Mouse (Mus musculus): ENCODE data around the gene Zfp781. TPM values are rescaled to one million over a fixed set of nuclear protein-coding genes. Genes with fewer than 3 reads are reported as not detected.
"Not testable (repeated sequence)": the region's sequence is repeated elsewhere in the genome, so short reads cannot be mapped to it uniquely, and the experiment has no call there.

Zfp781 gene
- 4.9 and 8.3 TPM in 2 replicates for polyA plus RNA-seq (2015; fragmentation: Nextera tagmentation; extraction: Ambion mirVana)

- H3K9ac ChIP-seq (ENCODE audit: low read depth, low read length); H3K4me1 ChIP-seq (ENCODE audit: control insufficient read depth, insufficient read depth, low read depth, low read length); H3K9me3 ChIP-seq (ENCODE audit: control insufficient read depth, low read length); H3K27ac ChIP-seq (ENCODE audit: low read depth, low read length); H3K36me3 ChIP-seq (ENCODE audit: control insufficient read depth, insufficient read depth, low read length); H3K4me2 ChIP-seq (ENCODE audit: low read length); H3K4me3 ChIP-seq (ENCODE audit: low read length); H3K27me3 ChIP-seq (replicated peaks; ENCODE audit: control insufficient read depth, insufficient read depth, low read length): not testable (repeated sequence)
- WGBS, result no CpG with 5 or more reads among the region's 43 CpGs
- peak; percentile 99 for ATAC-seq
Observed at GRCm38 (mm10) chr10:81929842-81930743, at the start of gene Zfp781. TSS of gene Zfp781 (minus strand) at chr10:81930480.

GRCm38 (mm10) chr10:81978365-81979003, 48.2 kb upstream of the Zfp781 start:
- not testable (repeated sequence) for H3K9ac ChIP-seq (ENCODE audit: low read depth, low read length); H3K4me3 ChIP-seq (ENCODE audit: low read length); H3K27me3 ChIP-seq (replicated peaks; ENCODE audit: control insufficient read depth, insufficient read depth, low read length); H3K4me2 ChIP-seq (ENCODE audit: low read length); H3K27ac ChIP-seq (ENCODE audit: low read depth, low read length); H3K9me3 ChIP-seq (ENCODE audit: control insufficient read depth, low read length); H3K36me3 ChIP-seq (ENCODE audit: control insufficient read depth, insufficient read depth, low read length); ATAC-seq; H3K4me1 ChIP-seq (ENCODE audit: control insufficient read depth, insufficient read depth, low read depth, low read length)
- WGBS, result no CpG with 5 or more reads among the region's 44 CpGs

- H3K9me3 ChIP-seq (ENCODE audit: control insufficient read depth, low read length); H3K4me1 ChIP-seq (ENCODE audit: control insufficient read depth, insufficient read depth, low read depth, low read length); H3K4me3 ChIP-seq (ENCODE audit: low read length); H3K4me2 ChIP-seq (ENCODE audit: low read length); H3K9ac ChIP-seq (ENCODE audit: low read depth, low read length); H3K27ac ChIP-seq (ENCODE audit: low read depth, low read length); H3K36me3 ChIP-seq (ENCODE audit: control insufficient read depth, insufficient read depth, low read length); H3K27me3 ChIP-seq (replicated peaks; ENCODE audit: control insufficient read depth, insufficient read depth, low read length): not testable (repeated sequence)
- peak; percentile 43 for ATAC-seq
- WGBS, result no CpG with 5 or more reads among the region's 3 CpGs
Observed at GRCm38 (mm10) chr10:81930744-81931118, 451 bp upstream of the Zfp781 start.

- H3K27me3 ChIP-seq (replicated peaks; ENCODE audit: control insufficient read depth, insufficient read depth, low read length); H3K27ac ChIP-seq (ENCODE audit: low read depth, low read length); H3K9me3 ChIP-seq (ENCODE audit: control insufficient read depth, low read length); H3K4me1 ChIP-seq (ENCODE audit: control insufficient read depth, insufficient read depth, low read depth, low read length); H3K9ac ChIP-seq (ENCODE audit: low read depth, low read length); H3K36me3 ChIP-seq (ENCODE audit: control insufficient read depth, insufficient read depth, low read length); H3K4me3 ChIP-seq (ENCODE audit: low read length): not testable (repeated sequence)
- ATAC-seq, result peak; percentile 100
- WGBS, result 25% methylated on average over 3 of the region's 49 CpGs
- H3K4me2 ChIP-seq (ENCODE audit: low read length), result 0 out of 2 replicates have a peak within 1 kb of the TSS, but pooled peaks have one; percentile 20
Observed at GRCm38 (mm10) chr10:81863409-81864407, 66.6 kb downstream of the Zfp781 start, which contains the start of gene Gm32687. TSS of gene Gm32687 (plus strand) at chr10:81863934.

Other genes with a start within 250 kb of the Zfp781 start
- gene Zfp433, start 225.7 kb downstream of the Zfp781 start, polyA plus RNA-seq (2015; fragmentation: Nextera tagmentation; extraction: Ambion mirVana), result 14.4 and 16.1 TPM in 2 replicates
- 14.4 and 14.9 TPM in 2 replicates for gene Gm3055, start 159.3 kb downstream of the Zfp781 start, polyA plus RNA-seq (2015; fragmentation: Nextera tagmentation; extraction: Ambion mirVana)
- gene Gm4767, start 118.3 kb downstream of the Zfp781 start, polyA plus RNA-seq (2015; fragmentation: Nextera tagmentation; extraction: Ambion mirVana), result 2.9 TPM in 2 replicates
- 10.8 TPM in 2 replicates for gene Gm32687, start 66.5 kb downstream of the Zfp781 start, polyA plus RNA-seq (2015; fragmentation: Nextera tagmentation; extraction: Ambion mirVana)
- 12.2 and 15.0 TPM in 2 replicates for gene Zfp873, start 117.6 kb upstream of the Zfp781 start, polyA plus RNA-seq (2015; fragmentation: Nextera tagmentation; extraction: Ambion mirVana)
- 5.4 and 6.4 TPM in 2 replicates for gene BC024063, start 152.9 kb upstream of the Zfp781 start, polyA plus RNA-seq (2015; fragmentation: Nextera tagmentation; extraction: Ambion mirVana)
- gene AU041133, start 197.5 kb upstream of the Zfp781 start, polyA plus RNA-seq (2015; fragmentation: Nextera tagmentation; extraction: Ambion mirVana), result 9.6 and 9.7 TPM in 2 replicates